Mouse (Mus musculus): Measurements from ENCODE around the gene Agbl3.
A peak's percentile ranks its signal among the peaks of the same experiment; 100 is the strongest.

Gene Agbl3

GRCm38 (mm10) chr6:34780231-34780942 lies at the start of gene Agbl3:
Gene Agbl3 (plus strand): TSS chr6:34780432.
- peak; percentile 96 for DNase-seq (ENCODE audit: low spot score)

GRCm38 (mm10) chr6:34731007-34731406 lies 49.2 kb upstream of the Agbl3 start:
- no peak for DNase-seq (ENCODE audit: low spot score)

GRCm38 (mm10) chr6:34731529-34731928 lies 48.7 kb upstream of the Agbl3 start:
- DNase-seq (ENCODE audit: low spot score): no peak

- no peak for DNase-seq (ENCODE audit: low spot score)
Observed at GRCm38 (mm10) chr6:34734940-34735695, 45.1 kb upstream of the Agbl3 start.

GRCm38 (mm10) chr6:34736934-34737333 lies 43.3 kb upstream of the Agbl3 start:
- no peak for DNase-seq (ENCODE audit: low spot score)

GRCm38 (mm10) chr6:34743946-34744345 lies 36.3 kb upstream of the Agbl3 start:
- DNase-seq (ENCODE audit: low spot score): no peak

GRCm38 (mm10) chr6:34747846-34748245 lies 32.4 kb upstream of the Agbl3 start:
- DNase-seq (ENCODE audit: low spot score): no peak

GRCm38 (mm10) chr6:34748566-34748965 lies 31.7 kb upstream of the Agbl3 start:
- DNase-seq (ENCODE audit: low spot score): no peak

GRCm38 (mm10) chr6:34749526-34749925 lies 30.7 kb upstream of the Agbl3 start:
- no peak for DNase-seq (ENCODE audit: low spot score)

DNA sequence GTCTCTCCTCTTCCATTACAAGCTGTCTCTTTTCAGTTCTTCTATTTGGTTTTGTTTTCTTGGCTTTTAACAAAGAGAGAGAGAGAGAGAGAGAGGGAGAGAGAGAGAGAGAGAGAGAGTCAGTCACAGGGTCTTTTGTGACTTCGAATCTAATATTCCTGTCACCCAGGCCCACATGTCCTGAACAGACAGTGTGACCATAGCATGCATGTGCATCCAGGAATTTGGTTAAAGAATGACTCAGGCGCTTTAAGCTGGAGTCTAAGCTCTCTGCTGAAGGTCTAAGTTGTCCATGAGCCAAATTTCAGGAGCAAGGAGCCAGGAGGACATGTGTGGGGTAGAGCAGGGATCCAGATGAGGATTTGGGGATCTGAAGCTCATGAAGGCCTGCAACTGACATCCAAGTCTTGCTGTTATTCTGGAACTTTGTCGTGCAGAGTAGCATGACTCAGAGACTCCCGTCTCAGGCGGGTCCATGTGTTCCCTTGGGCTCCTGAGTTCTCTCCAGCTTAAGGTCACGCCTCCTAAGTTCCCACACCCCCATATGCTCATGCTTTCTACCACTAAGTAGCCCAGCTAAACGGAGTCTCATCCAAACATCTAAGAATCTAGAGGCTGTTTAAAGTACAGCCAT lies 29.6 kb upstream of the Agbl3 start:
- no peak for DNase-seq (ENCODE audit: low spot score)

GRCm38 (mm10) chr6:34751625-34752024 lies 28.6 kb upstream of the Agbl3 start:
- DNase-seq (ENCODE audit: low spot score): no peak

DNA sequence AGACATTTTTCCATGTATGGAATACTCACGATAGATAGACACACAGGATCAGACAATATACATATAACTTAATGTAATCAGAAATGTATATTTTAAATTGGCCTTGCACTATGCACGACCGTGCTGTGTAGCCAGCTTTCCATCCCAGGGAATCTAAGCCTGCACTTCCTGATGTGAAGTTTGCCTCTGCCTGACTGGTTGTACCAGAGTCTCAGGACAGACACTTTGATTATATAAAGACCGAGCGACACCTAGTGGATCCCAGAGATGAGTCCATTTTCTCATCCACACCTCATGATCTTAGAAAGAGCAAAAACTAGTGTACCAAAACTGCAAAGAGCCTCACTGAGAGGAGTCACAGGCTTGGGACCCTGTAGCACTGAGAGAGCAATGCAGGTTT lies 25.8 kb upstream of the Agbl3 start:
- no peak for DNase-seq (ENCODE audit: low spot score)

DNA sequence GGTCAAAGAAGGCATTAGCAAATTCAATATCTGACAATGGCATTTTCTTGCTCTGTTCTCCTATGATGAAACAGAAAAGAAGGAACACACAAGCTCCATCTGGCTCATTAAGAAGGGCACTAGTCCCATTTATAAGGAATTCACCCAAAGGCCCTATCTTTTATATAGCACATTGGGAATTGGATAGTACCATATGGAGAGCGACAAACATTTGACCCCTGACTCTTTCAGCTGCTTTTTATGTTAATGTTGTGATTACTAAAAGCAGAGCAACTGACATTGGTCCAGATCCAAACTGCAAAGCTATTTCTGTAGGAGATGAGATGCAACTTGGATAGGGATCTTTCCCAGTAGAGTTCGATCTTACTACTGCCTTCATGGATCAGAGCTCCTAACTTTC lies 21.9 kb upstream of the Agbl3 start:
- DNase-seq (ENCODE audit: low spot score): no peak

GRCm38 (mm10) chr6:34760023-34760422 lies 20.2 kb upstream of the Agbl3 start:
- no peak for DNase-seq (ENCODE audit: low spot score)

DNA sequence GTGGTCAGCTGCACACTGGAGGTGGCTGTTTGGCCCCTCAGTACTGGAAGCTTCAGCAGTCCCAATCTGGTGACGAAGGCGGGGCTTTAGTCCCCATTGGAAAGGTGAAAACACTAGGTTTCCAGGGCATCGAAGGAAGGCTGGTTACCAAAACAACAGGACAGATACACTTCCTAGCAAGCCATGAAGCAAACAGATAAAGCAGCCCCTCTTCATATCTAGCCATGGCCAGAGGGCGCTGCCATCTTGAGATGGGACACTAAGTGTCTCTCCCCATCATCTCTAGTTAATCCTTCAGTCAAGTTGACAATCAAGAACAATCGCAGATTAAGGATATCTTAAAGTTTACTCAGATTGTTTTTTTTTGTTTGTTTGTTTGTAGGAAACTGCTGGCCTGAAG lies 14.5 kb upstream of the Agbl3 start:
- no peak for DNase-seq (ENCODE audit: low spot score)

- no peak for DNase-seq (ENCODE audit: low spot score)
Observed at GRCm38 (mm10) chr6:34769984-34770383, 10.2 kb upstream of the Agbl3 start.

DNA sequence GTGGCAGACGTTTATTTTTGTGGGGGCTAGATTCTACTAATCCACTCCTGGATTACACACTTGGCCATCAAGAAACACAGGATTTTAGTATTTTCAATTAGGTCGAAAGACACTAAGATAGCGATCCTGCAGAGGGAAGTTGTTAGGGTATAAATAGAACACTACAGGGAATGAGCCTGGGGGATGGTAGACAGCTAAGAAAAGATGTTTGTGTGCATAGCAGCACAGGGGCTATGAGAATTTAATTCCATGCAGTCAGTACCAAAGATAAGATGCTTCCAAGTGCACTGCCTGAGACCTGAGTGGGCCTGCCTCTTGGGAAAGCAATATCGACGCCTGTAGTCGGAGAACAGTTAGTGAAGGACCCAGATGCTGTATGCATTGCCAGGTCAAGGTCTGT lies 9.7 kb upstream of the Agbl3 start:
- no peak for DNase-seq (ENCODE audit: low spot score)

DNA sequence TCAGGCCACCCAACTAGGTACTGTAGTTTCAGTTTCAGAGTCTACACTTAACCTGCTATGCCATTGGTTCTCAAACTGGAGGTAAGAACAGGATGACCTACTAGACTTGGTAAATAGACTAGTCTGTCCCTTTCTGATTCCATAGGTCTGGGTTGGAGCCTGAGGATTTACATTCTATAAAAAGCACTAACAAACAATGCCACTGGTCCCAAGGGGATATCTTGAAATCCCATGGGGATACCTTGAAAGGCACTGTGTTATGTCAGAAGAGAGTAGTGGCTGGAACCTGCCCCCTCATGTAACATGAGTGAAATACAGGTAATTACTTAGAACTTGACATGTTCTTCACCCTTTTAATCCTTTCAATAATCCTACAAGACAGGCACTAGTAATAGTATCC lies 3.8 kb upstream of the Agbl3 start:
- DNase-seq (ENCODE audit: low spot score): no peak

DNA sequence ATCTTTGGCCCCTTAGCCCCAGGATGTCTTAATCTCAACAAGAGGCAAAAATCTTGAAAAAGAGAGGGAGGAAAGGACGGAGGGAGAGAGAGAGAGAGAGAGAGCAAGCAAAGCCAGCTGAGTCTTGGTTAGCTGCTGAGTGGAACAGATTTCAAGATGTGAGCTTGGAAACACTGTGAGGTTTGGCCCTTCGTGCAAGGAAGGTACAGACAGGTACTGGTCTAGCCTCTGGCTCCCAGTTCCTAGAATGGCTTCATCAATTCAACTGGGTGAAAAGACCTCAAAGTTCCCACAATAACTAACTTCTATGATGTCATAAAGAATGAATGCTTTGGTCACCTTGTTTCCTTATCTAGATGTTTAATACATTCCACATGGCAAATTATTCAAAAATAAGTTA lies 3.1 kb upstream of the Agbl3 start:
- no peak for DNase-seq (ENCODE audit: low spot score)

GRCm38 (mm10) chr6:34777981-34778668 lies 2.1 kb upstream of the Agbl3 start:
- no peak for DNase-seq (ENCODE audit: low spot score)

DNA sequence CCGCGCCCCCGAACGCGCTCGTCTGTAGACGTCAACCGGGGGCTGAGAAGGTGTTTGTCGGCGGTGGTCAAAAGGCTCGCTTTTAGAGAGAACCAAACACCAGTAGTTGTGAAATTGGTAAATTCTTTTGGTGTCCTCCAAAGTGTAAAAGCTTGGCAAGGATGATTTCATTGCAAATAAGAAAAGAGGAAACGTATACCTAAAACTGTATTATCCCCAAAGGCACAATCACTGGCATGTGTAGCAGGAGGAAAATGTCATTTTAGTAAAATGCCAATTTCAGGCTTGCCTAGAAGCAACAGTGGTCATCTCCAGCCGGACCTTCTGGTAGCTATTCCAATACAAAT lies 684 bp downstream of the Agbl3 start:
- DNase-seq (ENCODE audit: low spot score): no peak

DNA sequence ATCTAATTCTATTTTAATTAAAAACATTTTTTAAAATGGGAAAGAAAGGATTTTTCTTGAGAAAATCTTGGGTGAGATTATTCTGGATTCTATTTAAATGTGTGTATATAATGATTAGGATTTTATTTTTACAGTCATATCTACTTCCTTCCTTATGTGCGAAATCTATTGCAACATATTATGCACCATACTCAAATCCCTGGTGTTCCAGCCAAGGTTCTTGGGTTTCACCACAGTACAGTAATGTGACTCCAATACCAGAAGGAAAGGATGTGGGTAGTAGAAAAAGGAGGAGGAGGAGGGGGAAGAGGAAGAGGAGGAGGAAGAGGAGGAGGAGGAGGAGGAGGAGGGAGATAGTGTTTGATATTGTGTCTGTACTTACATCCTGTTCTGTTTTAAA lies 2.3 kb downstream of the Agbl3 start:
- no peak for DNase-seq (ENCODE audit: low spot score)

- no peak for DNase-seq (ENCODE audit: low spot score)
Observed at GRCm38 (mm10) chr6:34796881-34797280, 16.6 kb downstream of the Agbl3 start.
